Mouse (Mus musculus): ENCODE measurements around the gene Ccdc24.

Gene Ccdc24

DNA sequence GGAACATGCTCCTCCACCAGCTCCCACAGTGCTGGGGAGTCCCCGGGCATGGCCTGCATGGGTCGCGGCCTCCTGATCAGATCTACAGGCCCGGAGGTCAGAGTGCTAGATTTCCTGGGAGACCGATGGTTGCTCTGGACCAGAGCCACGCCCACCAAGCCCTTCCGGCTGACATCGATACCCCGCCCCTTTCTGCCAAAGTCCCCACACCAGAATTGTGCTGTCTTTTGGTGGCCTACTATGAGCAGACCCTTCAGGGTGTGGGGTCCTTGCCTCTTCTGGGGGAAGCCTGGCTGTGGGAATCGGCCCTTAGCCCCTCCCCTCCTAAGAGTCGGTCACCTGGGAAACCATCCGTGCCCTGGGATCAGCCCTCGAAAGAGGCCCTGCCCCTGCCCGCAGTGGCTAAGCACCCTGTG is at the start of gene Ccdc24:
Gene Ccdc24 (minus strand): TSS at position 87 of the 416 bp plus-strand sequence.
- DNase-seq (ENCODE audit: low spot score), result peak; percentile 18

GRCm38 (mm10) chr4:117921358-117921757 is 49.0 kb upstream of the Ccdc24 start:
- no peak for DNase-seq (ENCODE audit: low spot score)

GRCm38 (mm10) chr4:117918762-117919161 is 46.4 kb upstream of the Ccdc24 start:
- DNase-seq (ENCODE audit: low spot score), result no peak

- peak; percentile 38 for DNase-seq (ENCODE audit: low spot score)
Measured at GRCm38 (mm10) chr4:117918261-117918660, 45.9 kb upstream of the Ccdc24 start.

GRCm38 (mm10) chr4:117917847-117918246 is 45.5 kb upstream of the Ccdc24 start:
- DNase-seq (ENCODE audit: low spot score), result no peak

DNA sequence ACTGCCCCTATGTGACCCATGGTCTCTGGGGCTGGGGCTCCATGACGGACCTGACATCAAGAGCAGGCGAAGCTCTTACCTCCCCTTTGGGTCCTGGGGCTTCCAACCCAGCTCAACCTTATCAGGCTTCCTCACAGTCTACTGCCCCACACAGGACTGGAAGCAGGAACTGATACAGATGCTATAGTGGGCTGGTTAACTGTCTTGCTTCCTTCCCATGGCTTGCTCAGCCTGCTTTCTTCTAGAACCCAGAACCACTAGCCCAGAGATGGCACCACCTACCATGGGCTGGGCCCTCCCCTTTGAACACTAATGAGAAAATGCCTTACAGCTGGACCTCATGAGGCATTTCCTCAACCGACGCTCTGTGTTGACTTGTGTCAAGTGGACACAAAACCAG is 45.0 kb upstream of the Ccdc24 start:
- DNase-seq (ENCODE audit: low spot score), result no peak

- no peak for DNase-seq (ENCODE audit: low spot score)
Measured at GRCm38 (mm10) chr4:117916386-117916785, 44.0 kb upstream of the Ccdc24 start.

DNA sequence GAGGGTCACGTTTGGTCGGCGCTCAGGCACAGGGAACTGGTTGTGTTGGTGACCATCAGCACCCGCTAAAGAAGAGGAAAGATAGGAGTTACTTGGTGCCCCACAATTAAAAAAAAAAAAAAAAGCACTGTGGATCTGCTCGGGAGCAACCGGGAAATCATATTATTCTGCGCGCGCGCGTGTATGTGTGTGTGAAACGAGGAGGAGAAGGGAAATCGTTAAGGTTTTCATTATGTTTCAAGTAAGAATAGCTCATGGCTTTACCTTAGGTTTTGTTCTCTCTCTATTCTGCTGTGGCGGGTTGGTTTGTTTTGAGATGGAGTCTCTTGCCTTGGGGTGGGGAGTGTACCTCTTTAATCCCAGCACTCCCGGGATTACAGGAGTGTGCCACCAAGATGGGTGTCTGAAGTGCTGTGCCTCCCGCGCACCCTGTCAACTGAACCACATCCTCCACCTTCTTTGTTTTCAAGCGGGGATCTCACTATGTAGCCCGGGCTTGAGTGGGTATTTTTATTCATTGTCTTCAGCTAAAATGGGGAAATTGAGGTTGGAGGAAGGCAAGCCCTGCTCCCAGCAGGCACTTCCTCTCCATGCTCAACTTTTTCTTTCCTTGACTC is 43.2 kb upstream of the Ccdc24 start:
- no peak for DNase-seq (ENCODE audit: low spot score)

GRCm38 (mm10) chr4:117914591-117915442 is 42.5 kb upstream of the Ccdc24 start, which contains the start of gene Ipo13:
Gene Ipo13 (minus strand): TSS chr4:117914999.
- DNase-seq (ENCODE audit: low spot score), result peak; percentile 83

GRCm38 (mm10) chr4:117914031-117914430 is 41.7 kb upstream of the Ccdc24 start:
- no peak for DNase-seq (ENCODE audit: low spot score)

GRCm38 (mm10) chr4:117913421-117913820 is 41.1 kb upstream of the Ccdc24 start:
- no peak for DNase-seq (ENCODE audit: low spot score)

- DNase-seq (ENCODE audit: low spot score), result peak; percentile 32
Measured at GRCm38 (mm10) chr4:117912685-117913273, 40.4 kb upstream of the Ccdc24 start.

GRCm38 (mm10) chr4:117912131-117912561 is 39.8 kb upstream of the Ccdc24 start:
- no peak for DNase-seq (ENCODE audit: low spot score)

DNA sequence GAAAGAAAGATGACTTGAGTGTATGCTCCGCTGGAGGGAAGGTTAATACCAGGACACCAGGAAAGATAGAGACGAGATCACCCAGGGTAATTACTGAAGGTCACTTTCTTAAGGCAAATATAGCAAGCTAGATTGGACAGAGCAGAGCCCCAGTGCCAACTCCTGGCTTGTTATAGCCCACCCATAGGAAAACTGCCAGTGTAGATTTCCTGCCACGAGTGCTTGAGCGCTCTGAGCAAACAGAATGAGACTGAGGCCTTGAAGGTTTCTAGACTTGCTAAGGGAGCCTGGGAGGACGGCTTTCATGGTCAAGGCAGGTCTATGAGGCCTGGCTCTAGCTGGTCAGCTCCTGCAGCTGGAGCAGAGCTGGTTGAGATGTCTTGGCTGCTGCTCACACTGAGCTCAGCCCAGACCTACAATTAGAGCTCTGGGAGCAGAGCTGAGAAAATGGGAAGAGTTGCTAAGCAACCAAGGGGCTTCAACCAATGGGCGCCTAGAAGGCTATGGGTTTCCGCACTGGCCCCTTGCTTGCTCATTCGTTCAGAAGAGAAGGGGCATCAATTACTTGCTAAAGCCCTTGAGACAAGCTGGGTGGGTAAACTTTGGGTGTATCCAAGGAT is 36.6 kb upstream of the Ccdc24 start:
- no peak for DNase-seq (ENCODE audit: low spot score)

GRCm38 (mm10) chr4:117906196-117906595 is 33.8 kb upstream of the Ccdc24 start:
- DNase-seq (ENCODE audit: low spot score), result no peak

DNA sequence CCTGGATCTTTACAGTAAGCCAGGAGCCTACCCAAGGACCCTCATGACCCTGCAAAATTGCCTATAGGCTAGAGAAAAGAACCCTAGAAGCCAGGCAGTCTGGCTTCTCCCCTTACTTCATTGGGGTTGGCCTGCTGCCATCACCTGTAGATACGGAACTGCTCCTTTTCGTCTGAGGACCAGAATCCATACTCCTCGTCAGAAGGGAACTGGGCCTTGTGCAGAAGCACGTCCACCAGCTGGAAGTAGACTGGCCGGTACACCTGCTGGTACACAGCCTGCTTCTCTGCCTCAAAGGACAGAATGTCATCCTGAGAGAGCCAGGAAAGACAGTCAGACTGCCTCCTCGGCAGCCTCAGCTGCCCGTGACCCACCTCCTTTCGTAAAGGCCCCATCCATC is 32.4 kb upstream of the Ccdc24 start:
- DNase-seq (ENCODE audit: low spot score), result no peak

DNA sequence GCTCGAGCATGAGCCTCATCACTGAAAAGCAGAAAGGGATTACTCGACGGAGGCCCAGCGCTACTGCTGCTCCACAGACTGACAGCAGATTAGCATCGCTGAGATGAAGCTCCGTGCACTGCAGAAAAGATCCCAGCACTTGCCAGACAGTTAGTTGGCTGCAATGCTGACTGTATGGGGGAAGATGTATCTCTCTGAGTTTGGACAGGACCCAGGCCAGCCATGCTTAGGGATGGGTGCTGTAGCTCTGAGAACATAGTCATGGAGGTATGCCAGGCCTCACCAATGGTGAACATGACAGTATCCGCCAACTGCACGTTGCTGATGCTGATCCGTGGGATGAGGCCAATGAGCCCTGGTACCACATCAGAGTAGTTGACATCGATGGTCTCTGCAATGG is 31.7 kb upstream of the Ccdc24 start:
- DNase-seq (ENCODE audit: low spot score), result no peak

- no peak for DNase-seq (ENCODE audit: low spot score)
Measured at GRCm38 (mm10) chr4:117898111-117898510, 25.8 kb upstream of the Ccdc24 start.

GRCm38 (mm10) chr4:117896031-117896430 is 23.7 kb upstream of the Ccdc24 start:
- no peak for DNase-seq (ENCODE audit: low spot score)

- no peak for DNase-seq (ENCODE audit: low spot score)
Measured at GRCm38 (mm10) chr4:117895339-117895738, 23.0 kb upstream of the Ccdc24 start.

- DNase-seq (ENCODE audit: low spot score), result no peak
Measured at GRCm38 (mm10) chr4:117894601-117895000, 22.2 kb upstream of the Ccdc24 start.

DNA sequence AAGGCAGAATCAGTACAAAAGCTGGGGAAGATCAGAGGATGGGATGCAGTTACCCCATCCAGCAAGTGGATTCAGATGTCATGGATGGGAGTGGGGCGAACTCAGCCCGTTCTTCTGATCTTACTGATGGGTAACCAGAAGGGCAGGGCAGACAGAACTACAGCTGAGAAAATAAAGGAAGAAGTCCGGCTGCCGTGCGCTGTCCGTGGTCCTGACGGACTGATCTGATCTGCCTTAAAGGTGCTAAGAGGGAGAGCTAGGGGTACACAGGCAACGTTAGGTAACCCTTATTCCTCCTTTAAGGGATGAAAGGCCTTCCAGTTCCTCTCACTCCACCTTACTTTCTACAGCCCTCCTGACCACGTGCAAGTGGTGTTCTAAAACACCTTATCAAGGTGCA is 21.0 kb upstream of the Ccdc24 start:
- DNase-seq (ENCODE audit: low spot score), result no peak
